Mouse (Mus musculus) E14TG2a.4 (cell line): ENCODE data around the gene Tlk2.

Source experiments
- CTCF ChIP-seq: conservative IDR thresholded peaks from 2 replicates; pipeline ENCODE4 v1.5.1; 2014; ENCODE audit warnings: low read length
- NANOG ChIP-seq: IDR thresholded peaks from 2 replicates; pipeline ENCODE4 v1.6.1; 2014; ENCODE audit warnings: borderline replicate concordance, low read length, mixed read lengths

DNA sequence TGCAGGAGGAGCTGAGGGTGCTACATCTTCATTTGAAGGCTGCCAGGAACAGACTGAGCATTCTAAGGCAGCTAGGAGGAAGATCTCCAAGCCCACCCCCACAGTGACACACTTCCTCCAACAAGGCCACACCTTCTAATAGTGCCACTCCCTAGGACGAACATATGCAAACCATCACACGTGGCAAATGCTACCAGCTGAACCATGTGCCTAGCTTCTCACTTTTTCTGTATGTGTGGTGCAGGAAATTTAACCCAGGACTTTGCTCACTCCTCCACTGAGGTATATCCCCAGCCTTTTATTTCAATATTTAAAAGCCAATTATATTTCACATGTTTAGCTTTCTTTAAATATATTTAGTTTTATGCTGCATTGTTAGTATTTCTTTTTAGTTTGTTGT is 142.5 kb downstream of the Tlk2 start:
- no peak for TF ChIP-seq CTCF
- no peak for TF ChIP-seq NANOG
